Mouse (Mus musculus) bone marrow, adult 2 months (tissue): ENCODE measurements at regions not wholly inside any gene's neighbourhood (a gene's known extent, or its start where the extent isn't known, plus 50 kb on each side); places are given as distances from the start of the nearest gene placed in this dataset.

Experiments used
- CTCF ChIP-seq: fragments of 200-500 bp; IDR thresholded peaks from 2 replicates; pipeline ENCODE4 v1.5.1; 2011; ENCODE audit warnings: low read length, control low read depth; ENCODE audit not compliant: control insufficient read depth, insufficient read depth
- POLR2A ChIP-seq: fragments of 200-500 bp; IDR thresholded peaks from 2 replicates; pipeline ENCODE4 v1.6.1; 2011; ENCODE audit warnings: low read depth, mild to moderate bottlenecking, control low read depth, low read length, borderline replicate concordance; ENCODE audit not compliant: control insufficient read depth

- TF ChIP-seq POLR2A = no peak
- no peak for TF ChIP-seq CTCF
Measured at GRCm38 (mm10) chr2:78754362-78754761, 113.6 kb upstream of the Ube2e3 start.
